Mouse (Mus musculus) forebrain, embryonic 11.5 days (tissue): ENCODE measurements around the gene Dnhd1. TPM values are rescaled to one million over a fixed set of nuclear protein-coding genes. Genes with fewer than 3 reads are reported as not detected.

ENCODE experiments used
- ATAC-seq: fragments of 200-750 bp; cut with Nextera tagmentation; replicated peaks from 2 replicates; pipeline ENCODE4 v1.8.0; 2017; ENCODE audit warnings: moderate TSS enrichment; ENCODE audit not compliant: low FRiP score
- DNase-seq: peaks from one replicate; pipeline ENCODE4 v3.0.0-alpha.2; 2017; ENCODE audit warnings: low spot score
- H3K27ac ChIP-seq: fragments of 300-500 bp; sonication (generic); 2 replicates; pipeline ENCODE4 v1.5.1; 2014; ENCODE audit warnings: low read depth, low read length
- H3K27me3 ChIP-seq: fragments of 300-500 bp; sonication (generic); 2 replicates; pipeline ENCODE4 v1.6.1; 2014; ENCODE audit warnings: mild to moderate bottlenecking, low read length, mixed read lengths; ENCODE audit not compliant: control insufficient read depth, insufficient read depth
- H3K36me3 ChIP-seq: fragments of 300-500 bp; sonication (generic); 2 replicates; pipeline ENCODE4 v1.6.1; 2014; ENCODE audit warnings: mild to moderate bottlenecking, low read length, moderate library complexity, mixed read lengths; ENCODE audit not compliant: control insufficient read depth, insufficient read depth
- H3K4me1 ChIP-seq: fragments of 300-500 bp; sonication (generic); replicated peaks from 2 replicates; pipeline ENCODE4 v1.6.1; 2014; ENCODE audit warnings: low read length, mixed read lengths; ENCODE audit not compliant: control insufficient read depth, insufficient read depth
- H3K4me2 ChIP-seq: fragments of 300-500 bp; sonication (generic); 2 replicates; pipeline ENCODE4 v1.6.1; 2014; ENCODE audit warnings: low read depth, mild to moderate bottlenecking, low read length, moderate library complexity, mixed read lengths; ENCODE audit not compliant: severe bottlenecking
- H3K4me3 ChIP-seq: fragments of 300-500 bp; sonication (generic); 2 replicates; pipeline ENCODE4 v1.5.1; 2014; ENCODE audit warnings: low read depth, low read length
- H3K9ac ChIP-seq: fragments of 300-500 bp; sonication (generic); 2 replicates; pipeline ENCODE4 v1.6.1; 2014; ENCODE audit warnings: low read length
- H3K9me3 ChIP-seq: fragments of 300-500 bp; sonication (generic); 2 replicates; pipeline ENCODE4 v1.6.1; 2016; ENCODE audit warnings: low read length, mixed read lengths; ENCODE audit not compliant: control insufficient read depth
- WGBS: fragments of 180-500 bp; shearing (Covaris S2); extraction: QIAGEN DNeasy Blood & Tissue Kit; methylation state at CpG from one replicate; pipeline ENCODE4 v1.1.7; 2014; 5-methylcytosine and 5-hydroxymethylcytosine counted together
- polyA plus RNA-seq: library from polyadenylated mRNA; unstranded; fragments of >200 nt; fragmentation: Nextera tagmentation; extraction: Ambion mirVana; gene quantifications from 2 replicates; pipeline ENCODE4 v1.2.1, GENCODE M21; 2014

The Dnhd1 gene
- polyA plus RNA-seq, 1 experiment from 2014 or later: 0.79 TPM

DNA sequence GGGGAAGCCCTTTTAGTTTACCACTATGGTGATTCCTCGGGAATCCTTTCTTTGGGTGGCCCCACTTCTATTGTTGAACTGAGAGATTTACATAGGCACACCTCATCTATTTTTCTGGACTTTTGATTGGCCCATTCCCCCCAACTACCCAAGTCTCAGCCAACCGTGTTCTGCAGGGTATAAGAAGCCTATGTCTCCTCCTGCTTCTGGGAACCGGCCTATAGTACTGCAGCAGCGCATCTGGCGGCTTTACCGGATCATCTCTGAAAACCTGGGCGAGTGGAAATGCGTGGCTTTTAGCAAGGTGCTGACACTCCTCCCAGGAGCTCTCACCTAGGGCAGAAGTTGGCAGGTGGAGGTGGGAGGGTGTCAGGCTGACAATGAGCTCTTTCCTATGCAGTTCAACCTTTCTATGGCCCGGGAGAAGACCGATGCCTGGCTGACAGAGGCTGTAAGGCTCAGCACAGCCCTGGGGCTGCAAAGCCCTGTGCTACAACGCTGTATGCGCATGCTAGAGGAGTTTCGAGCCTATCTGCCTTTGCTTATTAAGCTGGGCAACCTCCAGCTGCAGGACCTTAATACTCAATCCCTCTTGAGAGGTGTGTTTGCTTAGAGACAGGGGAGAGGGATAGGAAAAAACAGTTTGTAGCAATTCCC, 35.0 kb downstream of the Dnhd1 start:
- DNase-seq (no peak), ATAC-seq (0 out of 2 replicates have a peak, but pooled peaks have one; percentile 56)
- Histone ChIP-seq H3K9ac (no peak overlapping the region), H3K4me3 (no peak overlapping the region), H3K4me1 (no peaks in the 10 kb centered on the region; the same call in 1 of the 2 replicates), H3K9me3 (no peaks in the 10 kb centered on the region), H3K27ac (no peak overlapping the region), H3K36me3 (no peaks in the 10 kb centered on the region), H3K27me3 (no peaks in the 10 kb centered on the region), H3K4me2 (peak overlapping the region; percentile 24; the same call in 1 of the 2 replicates)
- 11% methylated on average over 13 of the region's 13 CpGs for WGBS

DNA sequence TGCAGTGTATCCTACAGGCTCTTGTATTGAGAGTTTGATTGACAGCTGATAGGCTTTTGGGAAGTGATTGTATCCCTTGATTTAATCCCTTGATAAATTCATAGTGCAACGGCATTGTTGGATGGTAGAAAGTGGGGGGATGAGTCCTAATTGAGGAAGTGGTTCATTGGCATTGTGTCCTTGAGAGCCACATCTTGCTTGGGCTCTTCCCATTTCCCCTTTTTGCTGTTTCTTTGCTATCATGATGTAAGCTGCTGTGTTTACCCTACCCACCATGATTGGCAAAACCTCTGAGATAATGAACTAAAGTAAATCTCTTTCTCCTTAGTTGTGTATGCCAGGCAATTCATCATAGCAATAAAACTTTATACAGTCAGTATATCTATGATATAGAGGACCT, 40.2 kb downstream of the Dnhd1 start:
- DNase-seq (no peak), ATAC-seq (no peak)
- Histone ChIP-seq H3K9me3 (no peaks in the 10 kb centered on the region), H3K4me3 (no peak overlapping the region), H3K36me3 (no peaks in the 10 kb centered on the region), H3K9ac (no peak overlapping the region), H3K27ac (no peak overlapping the region), H3K4me2 (no peak overlapping the region), H3K27me3 (no peaks in the 10 kb centered on the region), H3K4me1 (no peaks in the 10 kb centered on the region)
- WGBS: 73% methylated on average over 1 of the region's 1 CpGs

DNA sequence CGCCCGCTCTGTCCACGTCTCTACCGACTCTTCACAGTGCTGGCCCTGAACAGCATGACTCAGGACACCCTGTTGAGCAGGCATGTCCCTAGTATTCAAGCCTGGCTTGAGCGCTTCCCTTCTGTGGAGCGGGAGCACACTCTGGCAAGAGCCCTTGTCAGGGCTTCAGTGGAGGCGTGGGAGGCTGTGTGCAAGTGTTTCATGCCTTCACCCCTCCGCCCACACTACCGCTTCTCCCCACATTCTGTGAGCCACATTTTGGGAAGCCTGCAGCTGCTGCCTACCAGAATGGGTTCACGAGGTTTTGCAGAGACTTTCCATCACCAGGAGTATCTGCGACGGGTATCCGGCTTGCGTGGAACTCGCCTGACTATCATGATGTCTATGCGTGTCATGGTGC, 52.6 kb downstream of the Dnhd1 start:
- H3K27me3 ChIP-seq: no peaks in the 10 kb centered on the region
- no peak overlapping the region for H3K4me2 ChIP-seq
- 89% methylated on average over 16 of the region's 16 CpGs for WGBS
- no peaks in the 10 kb centered on the region for H3K36me3 ChIP-seq
- DNase-seq (no peak), ATAC-seq (no peak)
- no peak overlapping the region for H3K4me3 ChIP-seq
- H3K9ac ChIP-seq: no peak overlapping the region
- H3K4me1 ChIP-seq: no peaks in the 10 kb centered on the region
- no peaks in the 10 kb centered on the region for H3K9me3 ChIP-seq
- no peak overlapping the region for H3K27ac ChIP-seq

DNA sequence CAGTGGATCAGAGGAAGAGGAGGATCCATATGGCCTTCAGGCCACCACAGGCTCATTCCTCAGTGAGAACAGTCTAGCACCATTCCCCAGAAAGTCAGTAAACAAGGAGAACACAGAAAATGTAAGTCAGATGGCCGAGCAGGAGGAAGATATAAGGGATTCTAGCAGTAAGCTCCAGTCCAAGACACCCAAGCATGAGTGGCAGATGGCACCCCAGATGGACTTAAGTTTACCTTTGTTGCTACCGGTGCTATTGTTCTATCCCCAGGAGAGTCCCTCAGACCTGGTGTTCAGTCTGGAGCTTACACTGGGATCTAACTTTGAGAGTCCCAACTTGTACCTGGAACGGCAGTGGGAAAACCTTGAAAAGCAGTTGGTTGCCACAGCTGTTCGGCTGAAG, 53.2 kb downstream of the Dnhd1 start:
- Histone ChIP-seq H3K4me2 (no peak overlapping the region), H3K9ac (no peak overlapping the region), H3K27ac (no peak overlapping the region), H3K27me3 (no peaks in the 10 kb centered on the region), H3K4me3 (no peak overlapping the region), H3K9me3 (no peaks in the 10 kb centered on the region), H3K36me3 (no peaks in the 10 kb centered on the region), H3K4me1 (no peaks in the 10 kb centered on the region)
- DNase-seq (no peak), ATAC-seq (no peak)
- WGBS: 90% methylated on average over 4 of the region's 4 CpGs

DNA sequence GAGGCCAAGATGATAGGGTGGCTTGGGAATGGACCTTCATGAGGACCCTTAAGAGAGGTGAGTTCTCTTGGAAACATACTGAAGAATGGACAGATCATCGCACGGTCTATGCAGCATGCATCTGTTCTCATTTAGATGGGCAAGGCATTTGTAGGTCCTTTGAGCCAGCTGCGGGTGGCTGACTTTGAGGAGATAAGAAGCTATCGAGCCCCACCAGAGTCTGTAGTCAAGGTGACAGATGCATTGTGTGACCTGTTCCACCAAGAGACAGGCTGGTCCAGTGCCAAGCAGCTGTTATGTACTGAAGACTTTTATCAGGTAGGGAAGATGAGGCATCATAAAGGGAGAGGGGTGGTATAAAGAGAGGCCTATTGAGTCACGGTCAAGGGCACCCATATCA, 58.1 kb downstream of the Dnhd1 start:
- 93% methylated on average over 5 of the region's 5 CpGs for WGBS
- H3K27me3 ChIP-seq: no peaks in the 10 kb centered on the region
- DNase-seq: no peak

DNA sequence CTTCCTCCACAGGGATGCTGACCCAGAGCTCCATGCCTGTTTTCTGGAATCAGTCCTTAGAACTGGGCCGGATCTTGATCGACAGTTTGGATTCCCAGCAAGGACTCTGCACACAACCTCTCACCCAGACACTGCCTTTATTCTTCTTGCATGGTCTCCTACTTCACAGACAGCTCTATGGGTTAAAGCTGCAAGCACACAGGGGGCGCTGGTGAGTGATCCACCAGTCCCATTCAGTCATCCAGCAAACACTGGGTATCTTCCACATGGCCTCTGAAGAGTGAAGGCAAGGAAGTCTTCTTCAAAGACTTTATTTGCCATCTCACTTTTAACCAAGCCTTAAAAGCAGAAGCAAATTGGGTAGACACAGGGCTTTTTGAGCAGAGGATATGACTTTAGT, 64.7 kb downstream of the Dnhd1 start:
- no peak for ATAC-seq
- 58% methylated on average over 3 of the region's 3 CpGs for WGBS
- DNase-seq: no peak
- Histone ChIP-seq H3K27ac (no peak overlapping the region), H3K9ac (no peak overlapping the region), H3K4me1 (no peaks in the 10 kb centered on the region), H3K4me3 (no peak overlapping the region), H3K4me2 (no peak overlapping the region), H3K27me3 (no peaks in the 10 kb centered on the region), H3K36me3 (no peaks in the 10 kb centered on the region), H3K9me3 (no peaks in the 10 kb centered on the region)

More for the DNA sequence above, 58.1 kb downstream of the Dnhd1 start:
- no peak overlapping the region for H3K9ac ChIP-seq
- no peaks in the 10 kb centered on the region for H3K4me1 ChIP-seq
- no peak for ATAC-seq
- no peak overlapping the region for H3K4me3 ChIP-seq
- no peaks in the 10 kb centered on the region for H3K9me3 ChIP-seq
- H3K36me3 ChIP-seq: no peaks in the 10 kb centered on the region
- no peak overlapping the region for H3K4me2 ChIP-seq
- no peak overlapping the region for H3K27ac ChIP-seq

DNA sequence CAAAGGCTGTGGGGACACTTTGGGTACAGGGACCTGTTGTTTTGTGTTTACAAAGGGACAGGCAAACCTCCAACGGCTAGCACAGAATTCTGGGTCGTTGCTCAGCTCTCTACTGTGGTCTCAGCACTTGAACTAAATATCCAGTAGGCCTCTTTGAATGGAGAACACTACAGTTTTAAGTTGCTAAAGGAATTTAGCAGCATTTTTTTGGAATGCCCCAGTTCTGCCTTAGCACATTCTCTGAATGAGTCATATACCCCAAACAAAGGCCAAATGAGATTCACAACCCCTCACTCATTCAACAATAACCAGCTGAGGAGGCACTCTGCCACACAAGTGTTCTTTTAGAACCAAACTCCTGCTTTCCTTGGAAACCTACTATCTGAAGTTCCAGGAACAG, 71.3 kb downstream of the Dnhd1 start:
- Histone ChIP-seq H3K36me3 (no peaks in the 10 kb centered on the region), H3K9ac (no peak overlapping the region), H3K4me2 (no peak overlapping the region), H3K27me3 (no peaks in the 10 kb centered on the region), H3K9me3 (no peaks in the 10 kb centered on the region), H3K27ac (no peak overlapping the region), H3K4me3 (no peak overlapping the region), H3K4me1 (no peaks in the 10 kb centered on the region)
- WGBS: 73% methylated on average over 2 of the region's 2 CpGs
- ATAC-seq: no peak
- no peak for DNase-seq

DNA sequence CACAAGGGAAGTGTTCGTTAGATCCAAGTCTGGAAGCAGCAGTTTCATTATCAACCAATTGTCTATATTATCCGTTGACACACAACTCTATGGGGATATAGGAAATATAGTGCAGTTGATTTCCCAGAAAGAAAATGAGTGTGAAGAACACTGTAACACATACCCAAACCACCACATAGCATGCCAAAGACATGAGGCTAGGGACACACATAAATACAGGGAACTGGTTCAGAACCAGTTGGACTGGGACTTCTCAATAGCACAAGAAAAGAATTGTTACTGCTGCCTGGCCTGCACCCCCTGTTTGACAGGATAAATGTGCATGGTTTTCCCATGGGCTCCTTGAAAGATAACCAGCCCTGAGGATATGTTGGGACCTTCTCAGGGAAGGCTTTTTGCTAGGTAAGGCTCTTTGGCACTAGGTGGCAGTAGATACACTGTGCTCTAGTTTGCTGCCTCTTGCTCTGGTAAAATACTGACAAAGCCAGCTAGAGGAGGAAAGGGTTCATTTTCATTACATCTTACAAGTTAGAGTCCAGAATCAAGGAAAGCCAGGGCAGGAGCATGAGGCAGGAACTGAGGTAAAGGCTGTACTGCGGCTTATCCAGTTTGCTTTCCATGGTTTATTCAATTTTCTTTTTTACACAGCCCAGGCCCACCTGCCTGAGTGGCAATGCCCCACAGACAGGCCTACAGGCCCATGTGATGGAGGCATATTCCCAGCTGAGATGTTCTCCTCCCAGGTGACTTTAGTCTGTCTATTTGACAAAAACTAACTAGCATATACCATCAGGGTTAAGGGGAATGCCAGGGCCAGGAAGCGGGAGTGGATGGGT, 75.7 kb downstream of the Dnhd1 start:
- H3K27ac ChIP-seq: no peak overlapping the region
- no peaks in the 10 kb centered on the region; the same call in 1 of the 2 replicates for H3K4me1 ChIP-seq
- H3K9ac ChIP-seq: no peak overlapping the region
- 79% methylated on average over 4 of the region's 4 CpGs for WGBS
- no peak overlapping the region for H3K4me2 ChIP-seq
- DNase-seq (no peak), ATAC-seq (peak; percentile 77)
- no peaks in the 10 kb centered on the region for H3K27me3 ChIP-seq
- H3K9me3 ChIP-seq: no peaks in the 10 kb centered on the region
- no peaks in the 10 kb centered on the region; the same call in 1 of the 2 replicates for H3K36me3 ChIP-seq
- no peak overlapping the region for H3K4me3 ChIP-seq
